Mouse (Mus musculus) MEL (cell line): ENCODE results near the gene Ubl3. TPM values are rescaled to one million over a fixed set of nuclear protein-coding genes. Genes with fewer than 3 reads are reported as not detected.

Experiments used
- DNase-seq: peaks from one replicate; pipeline ENCODE4 v3.0.0; 2011; ENCODE audit warnings: low read depth, low spot score
- H3K27ac ChIP-seq: 2 replicates; pipeline ENCODE4 v1.5.1; 2012; ENCODE audit warnings: low read depth, mild to moderate bottlenecking, control low read depth, low read length, moderate library complexity; ENCODE audit not compliant: control insufficient read depth
- H3K27me3 ChIP-seq, 2 experiments: fragments of 150-350 bp in 1 of 2; sonication (generic) in 1 of 2; 2 replicates each; pipeline ENCODE4 v1.6.1; 2012; ENCODE audit warnings: low read length in 2 of 2, mild to moderate bottlenecking in 2 of 2, improper control_type of control experiment in 1 of 2, moderate library complexity in 1 of 2; ENCODE audit not compliant: insufficient read depth in 2 of 2, control insufficient read depth in 1 of 2
- H3K36me3 ChIP-seq, 2 experiments: 2 replicates each; pipeline ENCODE4 v1.6.1; 2012 to 2014; ENCODE audit warnings: low read length in 2 of 2, improper control_type of control experiment in 1 of 2, inconsistent platforms in 1 of 2, mild to moderate bottlenecking in 1 of 2; ENCODE audit not compliant: insufficient read depth in 2 of 2, control insufficient read depth in 1 of 2
- H3K4me1 ChIP-seq, 2 experiments: fragments of 150-350 bp in 1 of 2; sonication (generic) in 1 of 2; 2 replicates each; pipeline ENCODE4 v1.6.1; 2012; ENCODE audit warnings: low read length in 2 of 2, improper control_type of control experiment in 1 of 2, mild to moderate bottlenecking in 1 of 2; ENCODE audit not compliant: insufficient read depth in 2 of 2, control insufficient read depth in 1 of 2
- H3K4me3 ChIP-seq, 2 experiments: fragments of 150-350 bp in 1 of 2; sonication (generic) in 1 of 2; 2 replicates each; pipeline ENCODE4 v1.5.1; 2012; ENCODE audit warnings: low read depth in 2 of 2, low read length in 2 of 2, mild to moderate bottlenecking in 2 of 2, moderate library complexity in 2 of 2, control low read depth in 1 of 2, improper control_type of control experiment in 1 of 2; ENCODE audit not compliant: control insufficient read depth in 1 of 2, insufficient read depth in 1 of 2
- H3K79me2 ChIP-seq: 2 replicates; pipeline ENCODE4 v1.6.1; 2012; ENCODE audit warnings: mild to moderate bottlenecking, low read length, moderate library complexity; ENCODE audit not compliant: control insufficient read depth, poor library complexity, insufficient read depth
- H3K9ac ChIP-seq: 2 replicates; pipeline ENCODE4 v1.6.1; 2012; ENCODE audit warnings: low read depth, mild to moderate bottlenecking, control low read depth, low read length, moderate library complexity; ENCODE audit not compliant: control insufficient read depth, poor library complexity, severe bottlenecking
- H3K9me3 ChIP-seq: fragments of 150-350 bp; sonication (generic); replicated peaks from 2 replicates; pipeline ENCODE4 v1.6.1; 2012; ENCODE audit warnings: mild to moderate bottlenecking, low read length, improper control_type of control experiment, moderate library complexity; ENCODE audit not compliant: insufficient read depth
- BHLHE40 ChIP-seq: IDR thresholded peaks from 2 replicates; pipeline ENCODE4 v1.6.1; 2012; ENCODE audit warnings: low read depth, mild to moderate bottlenecking, inconsistent platforms, low read length, improper control_type of control experiment, borderline replicate concordance
- CHD2 ChIP-seq: IDR thresholded peaks from 2 replicates; pipeline ENCODE4 v1.6.1; 2011; ENCODE audit warnings: low read length, improper control_type of control experiment
- CTCF ChIP-seq, 3 experiments: IDR thresholded peaks in 2 of 3; conservative IDR thresholded peaks in 1 of 3; 2 replicates each; pipeline ENCODE4 v1.5.1; 2011 to 2012; ENCODE audit warnings: low read length in 3 of 3, low read depth in 2 of 3, mild to moderate bottlenecking in 2 of 3, improper control_type of control experiment in 1 of 3, inconsistent platforms in 1 of 3, mixed read lengths in 1 of 3, moderate library complexity in 1 of 3; ENCODE audit not compliant: control insufficient read depth in 1 of 3, insufficient read depth in 1 of 3, poor library complexity in 1 of 3, severe bottlenecking in 1 of 3
- ELF1 ChIP-seq: IDR thresholded peaks from 2 replicates; pipeline ENCODE4 v1.6.1; 2014; ENCODE audit warnings: low read depth, mild to moderate bottlenecking, inconsistent platforms, low read length, improper control_type of control experiment, moderate library complexity
- ETS1 ChIP-seq: IDR thresholded peaks from 2 replicates; pipeline ENCODE4 v1.6.1; 2012; ENCODE audit warnings: low read depth, mild to moderate bottlenecking, inconsistent platforms, low read length, improper control_type of control experiment, moderate library complexity
- GABPA ChIP-seq: IDR thresholded peaks from 2 replicates; pipeline ENCODE4 v1.6.1; 2012; ENCODE audit warnings: low read depth, mild to moderate bottlenecking, inconsistent platforms, low read length, improper control_type of control experiment, moderate library complexity
- KAT2A ChIP-seq: conservative IDR thresholded peaks from 2 replicates; pipeline ENCODE4 v1.6.1; 2012; ENCODE audit warnings: low read depth, low read length, improper control_type of control experiment, inconsistent platforms
- MAX ChIP-seq: IDR thresholded peaks from 2 replicates; pipeline ENCODE4 v1.6.1; 2011; ENCODE audit warnings: low read length, improper control_type of control experiment
- MEF2A ChIP-seq: IDR thresholded peaks from 2 replicates; pipeline ENCODE4 v1.6.1; 2014; ENCODE audit warnings: low read depth, mild to moderate bottlenecking, inconsistent platforms, low read length, improper control_type of control experiment; ENCODE audit not compliant: poor library complexity, insufficient replicate concordance, severe bottlenecking; ENCODE audit errors: extremely low read depth
- MYB ChIP-seq: IDR thresholded peaks from 2 replicates; pipeline ENCODE4 v1.6.1; 2011; ENCODE audit warnings: mild to moderate bottlenecking, low read depth, low read length, improper control_type of control experiment
- NELFE ChIP-seq: IDR thresholded peaks from 2 replicates; pipeline ENCODE4 v1.6.1; 2011; ENCODE audit warnings: low read depth, low read length, improper control_type of control experiment
- POLR2AphosphoS2 ChIP-seq: IDR thresholded peaks from 2 replicates; pipeline ENCODE4 v1.6.1; 2011; ENCODE audit warnings: low read length, improper control_type of control experiment
- RCOR1 ChIP-seq: IDR thresholded peaks from 2 replicates; pipeline ENCODE4 v1.6.1; 2012; ENCODE audit warnings: low read depth, mild to moderate bottlenecking, inconsistent platforms, low read length, improper control_type of control experiment
- SIN3A ChIP-seq: IDR thresholded peaks from 2 replicates; pipeline ENCODE4 v1.6.1; 2012; ENCODE audit warnings: low read length, improper control_type of control experiment, inconsistent platforms
- SMC3 ChIP-seq: IDR thresholded peaks from 2 replicates; pipeline ENCODE4 v1.6.1; 2011; ENCODE audit warnings: low read depth, low read length, improper control_type of control experiment
- UBTF ChIP-seq: IDR thresholded peaks from 2 replicates; pipeline ENCODE4 v1.6.1; 2012; ENCODE audit warnings: low read depth, mild to moderate bottlenecking, inconsistent platforms, low read length, improper control_type of control experiment, moderate library complexity, borderline replicate concordance; ENCODE audit not compliant: insufficient read depth
- ZC3H11A ChIP-seq: IDR thresholded peaks from 2 replicates; pipeline ENCODE4 v1.6.1; 2012; ENCODE audit warnings: low read depth, mild to moderate bottlenecking, inconsistent platforms, low read length, improper control_type of control experiment
- ZNF384 ChIP-seq: IDR thresholded peaks from 2 replicates; pipeline ENCODE4 v1.6.1; 2012; ENCODE audit warnings: low read depth, mild to moderate bottlenecking, inconsistent platforms, low read length, improper control_type of control experiment
- polyA plus RNA-seq, 2 experiments: library from polyadenylated mRNA; stranded (reverse) in 1 of 2; unstranded in 1 of 2; fragments of >175 nt in 1 of 2; fragments of >200 nt in 1 of 2; gene quantifications; 2 replicates each; pipeline versions ENCODE4 v1.2.1 to v1.2.4; 2012; ENCODE audit warnings: low replicate concordance in 2 of 2, low read depth in 1 of 2; ENCODE audit not compliant: insufficient read length in 2 of 2, insufficient read depth in 1 of 2, missing spikeins in 1 of 2
- total RNA-seq: library from RNA; depleted of rRNA; stranded (reverse); fragments of 300-350 nt; gene quantifications from 2 replicates; pipeline ENCODE4 v1.2.3, GENCODE M21; 2012

Gene Ubl3
- total and polyA plus RNA-seq, 3 experiments, result 41.0 to 59.0 TPM; not detected in 1

DNA sequence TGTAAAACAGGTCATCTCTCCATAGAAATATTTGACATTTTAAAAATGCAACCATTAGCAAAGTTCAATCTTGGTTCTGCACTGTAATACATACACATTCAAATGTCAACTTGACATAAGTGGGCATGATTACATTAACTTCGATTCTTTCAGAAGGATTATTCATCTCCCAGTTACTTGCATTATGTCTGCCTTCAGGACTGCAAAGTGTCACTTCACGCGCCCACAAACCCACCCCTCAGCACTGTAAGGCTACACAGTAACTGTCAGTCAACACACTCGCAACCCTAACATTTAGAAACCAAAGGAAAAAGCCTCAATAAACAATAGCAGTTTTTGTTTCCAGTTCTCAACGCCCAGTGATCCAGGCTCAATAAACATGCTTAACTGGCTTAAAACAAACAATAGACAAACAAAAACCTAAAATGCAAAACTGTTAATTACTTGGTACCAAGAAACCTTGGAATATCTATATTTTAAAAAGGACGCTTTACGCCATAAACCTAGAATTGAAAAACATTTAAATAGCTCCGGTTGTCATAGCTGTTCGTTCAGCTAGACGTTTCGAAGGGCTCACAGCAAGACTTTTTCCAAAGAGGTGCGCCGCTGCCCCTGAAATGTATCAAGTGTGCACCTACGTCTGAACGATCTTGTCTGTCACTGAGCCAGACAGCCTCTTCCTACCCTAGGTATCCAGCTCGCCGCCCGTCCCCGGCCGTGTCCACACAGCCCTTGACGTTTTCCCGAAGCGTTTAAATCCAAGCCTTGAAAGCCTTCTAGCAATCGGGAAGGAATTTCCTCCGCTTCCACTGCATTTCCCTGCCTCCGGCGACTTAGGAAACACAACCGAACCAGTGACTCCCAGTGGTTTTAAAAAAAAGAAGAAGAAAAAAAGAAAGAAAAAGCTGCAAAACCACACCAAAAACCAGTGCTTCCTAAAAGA is 1.5 kb downstream of the Ubl3 start (continued):
- TF ChIP-seq UBTF, result 0 out of 2 replicates have a peak, but pooled peaks have one; percentile 18
- no peak for TF ChIP-seq MYB
- TF ChIP-seq SIN3A, result no peak; the same call in 1 of the 2 replicates
- no peak; the same call in 1 of the 2 replicates for TF ChIP-seq NELFE
- no peak for TF ChIP-seq MEF2A
- TF ChIP-seq, all 39 proteins: peak for 6

DNA sequence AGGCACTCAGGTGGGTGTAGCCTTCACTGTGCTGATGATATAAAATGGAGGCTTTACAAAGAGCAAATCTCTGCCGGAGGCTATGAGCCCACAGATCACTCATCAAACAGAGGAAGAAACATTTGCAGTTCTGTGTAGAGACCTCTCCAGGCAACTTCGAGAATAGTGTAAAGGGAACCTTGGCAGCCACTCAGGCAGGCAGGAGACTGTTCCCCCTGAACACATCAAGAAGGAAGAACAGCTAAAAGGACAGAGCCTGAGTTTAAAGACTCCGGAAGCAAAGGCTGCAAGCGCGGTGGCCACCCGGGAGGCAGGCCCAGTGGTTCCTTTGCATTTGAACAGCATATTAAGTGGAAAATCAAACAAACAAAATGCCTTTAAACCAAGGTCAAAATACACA is 2.2 kb downstream of the Ubl3 start:
- TF ChIP-seq CHD2 (no peak), ELF1 (0 out of 2 replicates have a peak, but pooled peaks have one; percentile 16)
- Histone ChIP-seq H3K4me3 (peak overlapping the region; percentile 89 to 93), H3K9me3 (no peaks in the 10 kb centered on the region), H3K27ac (no peak overlapping the region), H3K9ac (peak overlapping the region; percentile 24; the same call in 1 of the 2 replicates), H3K27me3 (no peaks in the 10 kb centered on the region), H3K4me1 (peaks cover 13 to 37% of the 10 kb centered on the region in 2 experiments), H3K36me3 (peaks cover 0 to 32% of the 10 kb centered on the region in 2 experiments; a peak in 2 of 4 replicates), H3K79me2 (peaks cover 50% of the 10 kb centered on the region)
- DNase-seq, result peak; percentile 62

DNA sequence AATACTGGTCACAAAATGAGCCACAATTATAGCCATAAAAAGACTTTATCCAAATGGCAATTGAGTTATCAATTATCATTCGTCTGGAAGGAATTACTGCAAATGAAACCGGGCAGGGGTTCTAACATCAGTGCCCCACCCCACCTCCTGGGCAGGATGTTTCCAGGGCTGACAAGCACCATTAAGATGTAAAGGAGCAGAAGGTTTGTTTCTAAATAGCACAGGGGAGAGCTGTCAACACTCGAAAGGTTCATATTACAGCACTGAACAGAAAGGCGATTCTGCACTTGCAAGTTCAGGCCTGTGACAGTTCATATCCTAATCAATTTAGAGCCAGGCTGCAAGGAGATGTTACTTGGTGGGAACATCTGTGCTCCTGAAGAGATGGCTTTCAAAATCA is 3.3 kb downstream of the Ubl3 start:
- TF ChIP-seq SIN3A (no peak), SMC3 (no peak), ZC3H11A (no peak), ZNF384 (no peak), KAT2A (no peak), MAX (no peak), GABPA (no peak), POLR2AphosphoS2 (no peak), BHLHE40 (no peak), ETS1 (no peak), CTCF (IDR thresholded peaks at IDR 0.05 in 2 of 3, conservative IDR thresholded peaks at IDR 0.05 in 1 of 3; ENCODE audit: control insufficient read depth in 1 of 3, insufficient read depth in 1 of 3, low read depth in 2 of 3, low read length in 3 of 3, poor library complexity in 1 of 3, severe bottlenecking in 1 of 3) (no peak), RCOR1 (no peak)
- DNase-seq, result peak; percentile 28
- no peaks in the 10 kb centered on the region for H3K27me3 ChIP-seq
- no peak overlapping the region for H3K4me3 ChIP-seq
- no peaks in the 10 kb centered on the region for H3K9me3 ChIP-seq
- peaks cover 54% of the 10 kb centered on the region for H3K79me2 ChIP-seq
- no peak overlapping the region for H3K9ac ChIP-seq
- H3K4me1 ChIP-seq, result peaks cover 16 to 34% of the 10 kb centered on the region in 2 experiments
- no peak overlapping the region for H3K27ac ChIP-seq
- peaks cover 0 to 34% of the 10 kb centered on the region in 2 experiments; a peak in 2 of 4 replicates for H3K36me3 ChIP-seq
